Mouse (Mus musculus): ENCODE measurements around the gene Guca1b.
"Not testable (repeated sequence)": the region's sequence is repeated elsewhere in the genome, so short reads cannot be mapped to it uniquely, and the experiment has no call there.

The Guca1b gene

GRCm38 (mm10) chr17:47409897-47410861 is 25.0 kb downstream of the Guca1b start:
- DNase-seq (ENCODE audit: low spot score), result not testable (repeated sequence)

- no peak for DNase-seq (ENCODE audit: low spot score)
Observed at GRCm38 (mm10) chr17:47420195-47420594, 35.0 kb downstream of the Guca1b start.

GRCm38 (mm10) chr17:47421566-47421965 is 36.4 kb downstream of the Guca1b start:
- no peak for DNase-seq (ENCODE audit: low spot score)

DNA sequence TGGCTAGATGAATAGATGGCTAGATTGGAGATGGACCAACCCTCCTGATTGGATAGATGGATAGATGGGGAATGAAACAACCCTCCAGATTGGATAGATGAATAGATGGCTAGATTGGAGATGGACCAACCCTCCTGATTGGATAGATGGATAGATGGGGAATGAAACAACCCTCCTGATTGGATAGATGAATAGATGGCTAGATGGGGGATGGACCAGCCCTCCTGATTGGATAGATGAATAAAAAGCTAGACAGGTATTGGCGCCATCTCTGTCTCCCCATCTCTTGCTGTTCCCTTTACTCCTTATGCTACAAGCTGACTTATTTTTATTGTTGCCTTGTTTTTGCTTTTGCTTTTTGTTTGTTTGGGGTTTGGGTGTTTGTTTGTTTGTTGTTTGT is 37.4 kb downstream of the Guca1b start:
- not testable (repeated sequence) for DNase-seq (ENCODE audit: low spot score)

- DNase-seq (ENCODE audit: low spot score), result no peak
Observed at GRCm38 (mm10) chr17:47424186-47424585, 39.0 kb downstream of the Guca1b start.

GRCm38 (mm10) chr17:47427316-47427715 is 42.1 kb downstream of the Guca1b start:
- no peak for DNase-seq (ENCODE audit: low spot score)

- no peak for DNase-seq (ENCODE audit: low spot score)
Observed at GRCm38 (mm10) chr17:47428831-47429304, 43.7 kb downstream of the Guca1b start.

GRCm38 (mm10) chr17:47430815-47431214 is 45.6 kb downstream of the Guca1b start:
- no peak for DNase-seq (ENCODE audit: low spot score)

DNA sequence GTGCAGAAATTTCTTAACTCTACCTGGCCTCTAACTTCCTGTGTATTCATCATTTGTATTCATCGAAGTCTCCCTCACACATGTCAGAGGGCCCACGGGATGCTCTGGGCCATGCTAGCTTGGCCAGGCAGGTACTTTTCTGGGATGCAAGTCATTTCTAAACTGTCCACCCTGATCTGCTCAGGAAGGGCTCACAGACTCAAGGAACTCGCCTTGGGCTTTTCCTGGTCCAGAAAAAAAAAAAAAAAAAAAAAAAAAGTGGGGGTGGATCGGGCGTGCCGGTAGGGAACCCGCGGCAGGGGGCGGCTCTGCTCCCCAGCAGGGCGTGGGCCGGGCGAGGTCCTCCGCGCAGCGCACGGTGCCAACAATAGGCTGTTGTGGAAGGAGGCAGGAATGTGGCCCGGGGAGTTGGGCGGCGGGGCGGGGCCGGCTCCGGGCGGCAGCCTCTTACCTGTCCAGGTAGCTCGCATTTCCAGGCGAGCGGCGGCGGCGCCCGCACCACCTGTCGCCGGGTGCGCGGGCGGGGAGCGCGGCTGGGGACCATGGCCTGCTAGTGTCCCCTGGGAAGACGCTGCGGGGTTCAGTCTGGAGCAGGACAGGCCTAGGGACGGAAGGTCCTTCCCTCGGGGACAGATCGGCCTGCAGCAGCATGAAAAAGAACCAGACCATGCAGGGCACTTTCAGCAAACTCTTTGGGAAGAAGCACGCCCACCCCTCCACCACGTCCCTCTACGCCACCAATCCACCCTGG is 51.1 kb downstream of the Guca1b start, which contains the start of gene AI661453:
Gene AI661453 (plus strand): TSS at position 460 of the 751 bp plus-strand sequence.
- DNase-seq (ENCODE audit: low spot score), result no peak

GRCm38 (mm10) chr17:47436907-47437547 is 51.8 kb downstream of the Guca1b start, which contains the start of gene 1700001C19Rik:
1700001C19Rik (minus strand) TSS chr17:47437376.
- no peak for DNase-seq (ENCODE audit: low spot score)

DNA sequence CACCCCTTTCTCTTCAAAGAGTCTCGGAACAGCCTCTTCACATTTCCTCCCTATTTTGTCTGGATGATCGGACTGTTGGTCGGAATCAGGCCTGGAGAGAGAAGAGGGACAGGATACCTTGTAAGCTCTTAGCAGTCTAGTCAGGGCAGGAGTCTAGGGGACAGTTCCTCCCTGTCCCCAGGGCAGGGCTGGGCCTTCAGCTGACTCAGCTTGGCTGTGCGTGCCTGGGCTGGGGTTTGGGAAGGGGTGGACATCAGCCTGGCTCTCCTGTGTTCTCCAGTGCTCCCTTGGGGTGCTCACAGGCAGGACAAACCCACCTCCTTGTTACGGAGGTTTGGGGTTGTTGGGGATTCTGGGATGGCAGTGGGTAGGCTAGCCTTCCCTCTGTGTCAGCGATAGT is 53.4 kb downstream of the Guca1b start:
- DNase-seq (ENCODE audit: low spot score), result no peak

- DNase-seq (ENCODE audit: low spot score), result no peak
Observed at GRCm38 (mm10) chr17:47439396-47440028, 54.3 kb downstream of the Guca1b start.

GRCm38 (mm10) chr17:47440359-47440890 is 55.2 kb downstream of the Guca1b start:
- no peak for DNase-seq (ENCODE audit: low spot score)

GRCm38 (mm10) chr17:47441296-47442051 is 56.3 kb downstream of the Guca1b start:
- no peak for DNase-seq (ENCODE audit: low spot score)

GRCm38 (mm10) chr17:47442271-47442670 is 57.1 kb downstream of the Guca1b start:
- DNase-seq (ENCODE audit: low spot score), result no peak
